Mouse (Mus musculus) natural killer cell, adult 2 months (primary cell): ENCODE data around the gene Pcdh15.

Experiments used
- DNase-seq, 2 experiments: peaks; one replicate each; pipeline ENCODE4 v3.0.0; 2022; ENCODE audit warnings: low spot score in 2 of 2

The Pcdh15 gene

GRCm38 (mm10) chr10:73379001-73379400 lies 279.9 kb downstream of the Pcdh15 start:
- no peak for DNase-seq

- DNase-seq = no peak
Measured at GRCm38 (mm10) chr10:73384003-73384402, 284.9 kb downstream of the Pcdh15 start.

GRCm38 (mm10) chr10:73400426-73400825 lies 301.3 kb downstream of the Pcdh15 start:
- no peak for DNase-seq

GRCm38 (mm10) chr10:73425408-73425807 lies 326.3 kb downstream of the Pcdh15 start:
- no peak for DNase-seq

GRCm38 (mm10) chr10:73431345-73431744 lies 332.2 kb downstream of the Pcdh15 start:
- no peak for DNase-seq

- no peak for DNase-seq
Measured at GRCm38 (mm10) chr10:73484082-73484481, 384.9 kb downstream of the Pcdh15 start.

- no peak for DNase-seq
Measured at GRCm38 (mm10) chr10:73491654-73492053, 392.5 kb downstream of the Pcdh15 start.

- no peak for DNase-seq
Measured at GRCm38 (mm10) chr10:73514846-73515245, 415.7 kb downstream of the Pcdh15 start.

GRCm38 (mm10) chr10:73515742-73516141 lies 416.6 kb downstream of the Pcdh15 start:
- DNase-seq = no peak

- DNase-seq = no peak
Measured at GRCm38 (mm10) chr10:73519438-73519837, 420.3 kb downstream of the Pcdh15 start.

- DNase-seq = no peak
Measured at GRCm38 (mm10) chr10:73552831-73553230, 453.7 kb downstream of the Pcdh15 start.

GRCm38 (mm10) chr10:73564216-73564615 lies 465.1 kb downstream of the Pcdh15 start:
- no peak for DNase-seq

- no peak for DNase-seq
Measured at GRCm38 (mm10) chr10:73574711-73575297, 475.7 kb downstream of the Pcdh15 start.

- DNase-seq = no peak
Measured at GRCm38 (mm10) chr10:73667501-73667900, 568.4 kb downstream of the Pcdh15 start.

- DNase-seq = no peak
Measured at GRCm38 (mm10) chr10:73700519-73701286, 601.6 kb downstream of the Pcdh15 start.

GRCm38 (mm10) chr10:73725566-73726240 lies 626.6 kb downstream of the Pcdh15 start:
- no peak for DNase-seq

GRCm38 (mm10) chr10:73733246-73733645 lies 634.1 kb downstream of the Pcdh15 start:
- no peak for DNase-seq

GRCm38 (mm10) chr10:73749021-73749420 lies 649.9 kb downstream of the Pcdh15 start:
- no peak for DNase-seq

- no peak for DNase-seq
Measured at GRCm38 (mm10) chr10:73753876-73754275, 654.7 kb downstream of the Pcdh15 start.

- DNase-seq = no peak
Measured at GRCm38 (mm10) chr10:73782945-73783344, 683.8 kb downstream of the Pcdh15 start.

GRCm38 (mm10) chr10:73788163-73788562 lies 689.0 kb downstream of the Pcdh15 start:
- no peak for DNase-seq

- DNase-seq = no peak
Measured at GRCm38 (mm10) chr10:73805069-73805468, 705.9 kb downstream of the Pcdh15 start.

GRCm38 (mm10) chr10:73812311-73812710 lies 713.2 kb downstream of the Pcdh15 start:
- no peak for DNase-seq
